13 mouse cellular contexts compared by ENCODE assay signal in genomic region chr1:191829124-191829523, GRCm38 (mm10). TPM values are rescaled to one million over a fixed set of nuclear protein-coding genes. Genes with fewer than 3 reads are reported as not detected.
DNase-seq lines count a peak whose midpoint lies in the region; ATAC-seq and TF ChIP-seq lines count a peak whose summit lies in the region.
"Had no signal": no experiment of that assay in that cellular context is flagged by ENCODE, and none has a peak within 500 bp of the region (broad histone marks: within the 10 kb centered on the region; RNA-seq: fewer than 3 reads in every experiment).

No protein-coding gene starts in this region.

- ATAC-seq in liver, embryonic 12.5 days, result peak; percentile 53; the same call in 1 of the 2 replicates
- no peak for ATAC-seq in liver, embryonic 11.5 days (replicated peaks; ENCODE audit: low FRiP score)
- peak; percentile 92 for ATAC-seq in common myeloid progenitor, adult 5-6 weeks (replicated peaks; ENCODE audit: low read depth, poor library complexity, severe bottlenecking)
- 0 out of 2 replicates have a peak, but pooled peaks have one; percentile 44 for ATAC-seq in megakaryocyte, adult 5-6 weeks (ENCODE audit: poor library complexity, severe bottlenecking)
- ATAC-seq: forebrain, embryonic 14.5 days had no signal

- H3K9me3 ChIP-seq in liver, embryonic 12.5 days (replicated peaks), result no peaks in the 10 kb centered on the region
- no peaks in the 10 kb centered on the region for H3K9me3 ChIP-seq in liver, embryonic 11.5 days (ENCODE audit: control insufficient read depth, low read length)
- H3K9me3 ChIP-seq in MEL (replicated peaks; ENCODE audit: insufficient read depth, low read length), result no peaks in the 10 kb centered on the region
- H3K9me3 ChIP-seq in forebrain, embryonic 10.5 days, result no peaks in the 10 kb centered on the region
- H3K9me3 ChIP-seq: heart, embryonic 10.5 days; hindbrain, embryonic 15.5 days had no signal

- no peaks in the 10 kb centered on the region for H3K79me2 ChIP-seq in MEL (ENCODE audit: control insufficient read depth, insufficient read depth, low read length, poor library complexity)

- peaks cover 99% of the 10 kb centered on the region for H3K36me3 ChIP-seq in liver, embryonic 12.5 days
- H3K36me3 ChIP-seq in liver, embryonic 11.5 days (ENCODE audit: control insufficient read depth, insufficient read depth, low read length), result peaks cover 36% of the 10 kb centered on the region
- H3K36me3 ChIP-seq in MEL (ENCODE audit: control insufficient read depth in 1 of 2, insufficient read depth in 2 of 2, low read length in 2 of 2), result peaks cover 0 to 7% of the 10 kb centered on the region in 2 experiments; a peak in 2 of 4 replicates
- H3K36me3 ChIP-seq in forebrain, embryonic 10.5 days (replicated peaks), result peaks cover 99% of the 10 kb centered on the region
- H3K36me3 ChIP-seq: hindbrain, embryonic 15.5 days had no signal

- 64% methylated on average over 3 of the region's 3 CpGs for WGBS in liver, embryonic 12.5 days (ENCODE audit: insufficient replicate concordance)
- 74% methylated on average over 3 of the region's 3 CpGs for WGBS in liver, embryonic 11.5 days
- WGBS in forebrain, embryonic 10.5 days, result 83% methylated on average over 3 of the region's 3 CpGs

- H3K27me3 ChIP-seq in liver, embryonic 12.5 days (replicated peaks), result no peaks in the 10 kb centered on the region
- H3K27me3 ChIP-seq in liver, embryonic 11.5 days (replicated peaks; ENCODE audit: control insufficient read depth, insufficient read depth, low read length), result no peaks in the 10 kb centered on the region
- H3K27me3 ChIP-seq in MEL (ENCODE audit: control insufficient read depth in 1 of 2, insufficient read depth in 2 of 2, low read length in 2 of 2), result no peaks in the 10 kb centered on the region
- no peaks in the 10 kb centered on the region for H3K27me3 ChIP-seq in forebrain, embryonic 10.5 days (ENCODE audit: poor library complexity, severe bottlenecking)
- H3K27me3 ChIP-seq: hindbrain, embryonic 15.5 days had no signal

- no peak overlapping the region for H3K9ac ChIP-seq in liver, embryonic 12.5 days
- no peak overlapping the region for H3K9ac ChIP-seq in liver, embryonic 11.5 days (ENCODE audit: low read depth, low read length)
- no peak overlapping the region for H3K9ac ChIP-seq in MEL (ENCODE audit: control insufficient read depth, low read depth, low read length, poor library complexity, severe bottlenecking)
- H3K9ac ChIP-seq: hindbrain, embryonic 15.5 days had no signal

- no peaks in the 10 kb centered on the region for H3K4me1 ChIP-seq in liver, embryonic 12.5 days
- no peaks in the 10 kb centered on the region for H3K4me1 ChIP-seq in liver, embryonic 11.5 days (replicated peaks; ENCODE audit: control insufficient read depth, insufficient read depth, low read length)
- no peaks in the 10 kb centered on the region for H3K4me1 ChIP-seq in MEL (ENCODE audit: control insufficient read depth in 1 of 2, insufficient read depth in 2 of 2, low read length in 2 of 2)
- H3K4me1 ChIP-seq in forebrain, embryonic 10.5 days, result no peaks in the 10 kb centered on the region
- H3K4me1 ChIP-seq: heart, embryonic 10.5 days; hindbrain, embryonic 15.5 days had no signal

- no peak overlapping the region for H3K27ac ChIP-seq in liver, embryonic 12.5 days
- no peak overlapping the region for H3K27ac ChIP-seq in liver, embryonic 11.5 days (ENCODE audit: low read depth, low read length)
- H3K27ac ChIP-seq in MEL (ENCODE audit: control insufficient read depth, low read depth, low read length), result no peak overlapping the region
- no peak overlapping the region for H3K27ac ChIP-seq in forebrain, embryonic 10.5 days
- H3K27ac ChIP-seq: heart, embryonic 10.5 days; hindbrain, embryonic 15.5 days had no signal

- TF ChIP-seq CTCF in MEL (IDR thresholded peaks at IDR 0.05 in 2 of 3, conservative IDR thresholded peaks at IDR 0.05 in 1 of 3; ENCODE audit: control insufficient read depth in 1 of 3, insufficient read depth in 1 of 3, low read depth in 2 of 3, low read length in 3 of 3, poor library complexity in 1 of 3, severe bottlenecking in 1 of 3), result peak; percentile 38 to 58 (median 40)

- H3K4me2 ChIP-seq in liver, embryonic 12.5 days, result no peak overlapping the region
- H3K4me2 ChIP-seq in liver, embryonic 11.5 days, result no peak overlapping the region
- H3K4me2 ChIP-seq: hindbrain, embryonic 15.5 days had no signal

- no peak for TF ChIP-seq POLR2A in MEL (IDR thresholded peaks at IDR 0.05; ENCODE audit: control insufficient read depth in 1 of 2, insufficient read depth in 1 of 2, low read depth in 1 of 2, low read length in 2 of 2, poor library complexity in 1 of 2)

- no peak overlapping the region for H3K4me3 ChIP-seq in liver, embryonic 12.5 days
- no peak overlapping the region for H3K4me3 ChIP-seq in liver, embryonic 11.5 days (ENCODE audit: low read depth, low read length)
- H3K4me3 ChIP-seq in MEL (ENCODE audit: control insufficient read depth in 1 of 2, insufficient read depth in 1 of 2, low read depth in 2 of 2, low read length in 2 of 2), result no peak overlapping the region
- no peak overlapping the region for H3K4me3 ChIP-seq in forebrain, embryonic 10.5 days
- H3K4me3 ChIP-seq: heart, embryonic 10.5 days; hindbrain, embryonic 15.5 days had no signal

- DNase-seq in liver, embryonic 11.5 days (ENCODE audit: low spot score), result no peak
- DNase-seq in MEL (ENCODE audit: low read depth, low spot score), result peak; percentile 54
- DNase-seq in embryo, embryonic 9.5 days (ENCODE audit: extremely low spot score), result no peak
- no peak for DNase-seq in forebrain, embryonic 10.5 days (ENCODE audit: extremely low spot score, low spot score)
- DNase-seq: embryo, embryonic 11 days; right cerebral cortex, postnatal 25 days; thymus, postnatal 4 days had no signal

- TF ChIP-seq EP300 in MEL (IDR thresholded peaks at IDR 0.05; ENCODE audit: low read depth in 1 of 2, low read length in 2 of 2), result no peak

- TF ChIP-seq RAD21 in MEL (IDR thresholded peaks at IDR 0.05; ENCODE audit: low read depth, low read length), result peak; percentile 36

TF ChIP-seq in MEL, 35 proteins besides CTCF, POLR2A, EP300 and RAD21:
- TF ChIP-seq MAX (IDR thresholded peaks at IDR 0.05; ENCODE audit: low read length) (no peak), ZC3H11A (IDR thresholded peaks at IDR 0.05; ENCODE audit: low read depth, low read length) (peak; percentile 23; the same call in 1 of the 2 replicates), SMC3 (IDR thresholded peaks at IDR 0.05; ENCODE audit: low read depth, low read length) (peak; percentile 64)

RNA-seq across cellular contexts. Expression of gene Nek2, which starts 7.9 kb away (rescaled TPM):
- polyA plus RNA-seq in liver, embryonic 12.5 days (2016; fragmentation: Nextera tagmentation; extraction: Ambion mirVana), result 49.4 and 51.0 TPM in 2 replicates
- polyA plus RNA-seq in liver, embryonic 11.5 days (2014; fragmentation: Nextera tagmentation; extraction: Ambion mirVana), result 54.2 and 60.5 TPM in 2 replicates
- total RNA-seq in MEL (2012; rRNA removed), result 34.9 and 35.8 TPM in 2 replicates
- polyA plus RNA-seq in MEL (2012; ENCODE audit: insufficient read depth in 1 of 2, insufficient read length in 2 of 2, low read depth in 1 of 2, low replicate concordance in 2 of 2, missing spikeins in 1 of 2), result 10 to 100 TPM in 1 of 2 experiments, not detected in 1; 56.5 TPM
- total RNA-seq in common myeloid progenitor, adult 5-6 weeks (2017), result 37.5 TPM in 2 replicates
- 19.9 and 25.9 TPM in 2 replicates for total RNA-seq in megakaryocyte, adult 5-6 weeks (2015)
- total RNA-seq in megakaryocyte, adult 5-6 weeks (2017), result 33.7 and 45.2 TPM in 2 replicates
- polyA plus RNA-seq in forebrain, embryonic 10.5 days (2016; fragmentation: Nextera tagmentation; extraction: Ambion mirVana), result 69.8 and 70.8 TPM in 2 replicates
